Mouse (Mus musculus) olfactory bulb, adult 2 months (tissue): ENCODE results near the gene Cyth3.

ENCODE experiments used
- CTCF ChIP-seq: fragments of 200-500 bp; IDR thresholded peaks from 2 replicates; pipeline ENCODE4 v1.5.1; 2012; ENCODE audit warnings: low read depth, mild to moderate bottlenecking, low read length, moderate library complexity; ENCODE audit not compliant: insufficient read depth
- POLR2A ChIP-seq: fragments of 200-500 bp; IDR thresholded peaks from 2 replicates; pipeline ENCODE4 v1.6.1; 2012; ENCODE audit warnings: mild to moderate bottlenecking, low read depth, low read length, moderate library complexity; ENCODE audit not compliant: insufficient read depth

GRCm38 (mm10) chr5:143593563-143594146 lies 28.6 kb upstream of the Cyth3 start:
- TF ChIP-seq CTCF (no peak), POLR2A (no peak)
